Mouse (Mus musculus) urinary bladder, postnatal 36 days (tissue): ENCODE results near the gene Lrig1.

Source experiments
- DNase-seq, 2 experiments: peaks; one replicate each; pipeline ENCODE4 v3.0.0; 2022; ENCODE audit warnings: low spot score in 2 of 2, mixed read lengths in 1 of 2

Lrig1 gene

DNA sequence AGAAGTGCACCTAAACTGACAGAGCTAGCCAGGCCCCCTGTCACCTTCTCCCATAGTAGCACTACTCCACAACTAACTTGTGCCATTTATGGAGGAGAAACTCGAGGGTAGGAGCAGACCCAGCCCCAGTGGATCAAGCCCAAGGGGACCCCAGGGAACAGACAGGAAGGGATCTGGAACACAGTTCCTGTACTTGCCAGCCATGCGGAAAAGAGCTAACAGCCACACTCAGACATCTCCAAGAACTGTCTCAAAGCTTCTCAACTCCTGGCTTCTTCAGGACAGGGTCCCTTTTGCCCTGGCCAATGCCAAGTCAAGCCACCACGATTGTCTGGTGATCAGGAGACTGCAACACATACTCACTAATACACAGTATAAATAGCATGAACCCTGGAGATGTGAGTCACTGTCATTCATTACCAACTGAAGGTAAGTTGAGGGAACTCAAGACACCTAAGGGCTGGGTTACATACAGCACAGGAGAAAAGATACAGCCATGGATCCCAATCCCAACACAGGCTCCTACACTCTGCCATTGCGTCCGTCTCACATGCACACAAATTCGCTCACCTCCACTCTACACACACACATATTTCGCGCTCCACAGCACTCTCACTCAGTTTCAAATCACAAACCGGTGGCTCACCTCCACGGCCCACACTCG lies 1.3 kb downstream of the Lrig1 start:
- no peak for DNase-seq

DNA sequence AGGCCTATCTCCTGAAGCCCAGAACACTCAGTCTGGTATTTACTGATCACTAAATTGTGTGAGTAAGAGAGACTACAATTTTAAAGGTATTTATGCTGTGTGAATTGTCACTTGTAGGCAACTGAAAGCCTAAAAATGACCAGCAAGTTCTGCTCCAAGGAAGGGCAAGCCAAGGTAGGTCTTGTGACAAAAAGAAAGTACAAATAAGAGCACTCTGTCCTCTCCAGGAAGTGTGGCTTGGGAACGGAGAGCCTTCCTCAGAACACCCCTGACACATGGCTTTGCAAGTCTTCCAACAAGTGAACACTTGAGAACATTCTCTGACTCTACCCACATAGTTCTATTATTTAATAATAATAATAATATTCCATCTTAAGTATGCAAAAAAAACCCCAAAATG lies 2.5 kb downstream of the Lrig1 start:
- DNase-seq = no peak

DNA sequence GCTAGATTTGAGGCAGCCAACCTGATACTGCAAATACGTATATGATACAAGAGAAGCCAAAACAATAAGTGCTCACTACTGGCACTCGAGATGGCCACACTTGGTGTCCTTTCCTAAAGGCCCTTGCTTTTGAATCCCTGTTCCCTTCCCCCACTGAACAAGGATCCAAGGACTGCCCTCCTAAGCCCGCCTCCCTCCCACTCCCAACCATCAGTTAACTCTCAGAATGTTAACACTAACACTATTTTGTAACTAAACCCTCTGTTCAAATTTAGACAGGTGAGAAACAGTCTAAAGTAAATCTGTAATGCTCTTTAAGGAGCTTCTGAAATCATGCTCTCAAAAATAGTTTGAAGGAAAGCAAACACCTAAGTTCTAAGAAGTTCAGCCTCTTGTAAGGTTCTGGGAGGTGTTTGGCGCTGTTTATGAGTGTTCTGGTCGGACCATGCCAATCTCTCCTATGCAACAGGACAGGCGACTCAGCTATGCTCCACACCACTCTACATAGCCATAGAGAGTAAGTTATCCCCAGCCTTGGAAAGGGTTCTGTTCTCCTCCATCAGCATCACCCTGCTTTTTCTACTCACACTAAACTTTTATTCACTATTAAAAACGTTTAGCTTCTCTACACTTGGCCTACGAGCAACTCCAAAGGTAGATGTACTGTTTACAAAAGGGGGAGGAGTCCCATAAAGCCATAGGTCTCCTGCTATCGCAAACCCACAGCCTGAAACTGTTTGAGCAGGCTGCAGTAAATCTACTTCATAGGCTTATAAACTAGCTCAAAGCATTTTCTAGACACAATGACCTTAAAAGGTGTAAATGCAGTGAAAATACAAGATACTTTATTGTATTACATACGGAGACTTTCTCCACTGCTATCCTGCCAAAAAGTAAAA lies 3.5 kb downstream of the Lrig1 start:
- no peak for DNase-seq

DNA sequence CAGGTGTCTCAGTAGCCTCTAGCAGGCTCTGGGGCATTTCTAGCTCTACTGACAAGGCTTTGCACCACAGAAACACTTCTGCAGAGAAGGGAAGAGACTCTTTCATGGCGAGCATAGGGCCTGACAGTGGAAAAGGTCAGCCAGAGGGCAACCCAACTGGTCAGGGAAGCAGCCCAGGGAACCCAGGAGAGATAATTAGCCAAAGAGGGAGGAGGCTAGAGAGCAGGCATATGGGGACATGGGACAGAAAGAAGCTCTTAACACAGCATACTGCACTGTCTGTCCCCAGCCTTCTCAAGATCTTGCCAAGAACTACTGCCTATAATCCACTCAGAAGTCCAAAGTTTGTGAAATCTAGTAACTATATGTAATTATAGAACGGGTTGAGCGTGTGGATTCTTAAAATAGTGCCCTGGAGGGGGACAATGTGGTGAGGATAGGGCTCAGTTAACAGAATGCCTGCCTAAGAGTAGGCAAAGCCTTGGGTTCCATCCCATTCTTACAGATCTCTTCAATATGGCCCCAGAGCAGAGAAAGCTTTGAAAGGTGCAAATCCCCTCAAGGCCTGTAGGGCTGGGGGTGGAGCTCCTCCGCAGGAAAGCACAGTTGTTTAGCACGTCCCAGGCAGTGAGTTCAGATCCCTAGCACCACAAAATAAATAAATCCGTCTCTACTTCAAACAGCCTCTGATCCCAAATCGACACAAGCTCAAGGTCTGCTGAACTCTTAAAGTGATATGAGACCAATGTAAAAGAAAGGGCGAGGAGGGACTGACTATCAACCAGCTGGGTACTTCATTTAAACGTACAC lies 4.6 kb downstream of the Lrig1 start:
- no peak for DNase-seq

DNA sequence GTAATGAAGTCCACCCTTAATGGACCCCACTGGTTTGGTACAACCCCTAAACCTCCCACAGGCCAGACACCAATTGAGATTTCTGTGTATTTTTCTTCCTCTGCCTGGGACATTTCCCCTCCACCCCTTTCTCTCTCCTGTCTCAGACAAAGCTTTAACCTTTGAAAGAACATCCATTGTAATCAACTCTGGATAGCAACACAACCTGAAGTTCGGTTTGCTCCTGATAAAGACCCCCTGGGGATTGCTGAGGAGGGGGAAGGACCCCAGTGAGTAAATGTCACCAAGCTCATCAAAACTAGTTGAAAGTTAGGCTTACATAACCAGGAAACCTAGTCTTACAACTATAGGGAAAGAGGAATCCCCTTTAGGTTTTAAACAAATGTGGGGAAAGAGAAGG lies 5.5 kb downstream of the Lrig1 start:
- no peak for DNase-seq

DNA sequence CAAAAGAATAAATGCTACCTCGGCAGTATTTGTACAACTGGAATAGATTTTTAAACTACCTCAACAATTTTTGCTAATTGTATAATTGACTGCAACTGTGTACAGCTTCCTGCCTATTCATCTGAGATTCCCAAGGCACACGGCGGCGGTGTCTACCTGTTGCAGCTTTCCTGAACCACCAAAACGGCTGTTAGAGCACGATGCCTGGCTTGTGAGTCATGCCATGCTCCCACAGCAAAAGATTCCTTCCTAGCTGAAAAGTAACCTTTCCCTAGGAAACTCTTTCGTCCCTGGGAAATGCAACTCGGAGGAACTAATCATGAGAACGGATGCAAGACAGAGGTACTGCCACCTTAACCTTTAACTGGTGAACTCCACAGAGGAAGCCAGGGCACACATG lies 6.9 kb downstream of the Lrig1 start:
- no peak for DNase-seq

DNA sequence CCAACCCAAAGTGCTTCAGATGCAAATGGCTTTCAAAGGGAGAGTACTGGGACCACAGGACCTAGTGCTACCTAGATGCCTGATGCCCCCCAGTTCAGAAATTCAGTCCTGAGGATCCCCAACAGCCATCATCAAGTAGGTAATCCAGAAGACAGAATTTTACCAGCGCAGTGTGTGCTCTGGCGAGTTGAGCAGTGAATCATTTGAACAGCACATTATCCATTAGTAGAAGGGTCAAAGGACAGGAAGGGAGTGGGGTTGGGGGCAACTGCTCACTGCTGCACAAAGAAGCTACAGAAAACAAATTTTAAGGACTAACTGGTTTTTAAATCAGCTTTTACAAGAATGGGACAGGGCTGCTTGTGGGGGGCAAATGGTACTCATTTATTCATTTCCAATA lies 8.0 kb downstream of the Lrig1 start:
- no peak for DNase-seq

DNA sequence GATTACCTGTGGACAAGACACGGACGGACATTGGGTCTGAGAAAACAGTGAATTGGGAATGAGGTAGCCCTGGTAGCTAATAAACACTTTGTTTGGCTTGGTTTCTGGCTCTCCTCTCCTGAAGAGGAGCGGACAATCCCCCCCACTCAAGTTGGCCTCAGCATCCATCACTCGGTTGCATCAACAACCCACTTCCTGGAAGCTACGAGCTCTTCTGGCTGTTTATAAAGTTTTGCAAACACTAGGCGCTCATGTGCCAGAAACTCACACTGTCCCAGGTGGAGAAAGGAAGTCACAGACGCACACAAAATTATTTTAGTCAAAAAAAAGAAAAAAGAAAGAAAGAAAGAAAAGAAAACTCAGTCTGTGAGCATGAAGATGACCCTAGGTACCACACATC lies 9.7 kb downstream of the Lrig1 start:
- no peak for DNase-seq

DNA sequence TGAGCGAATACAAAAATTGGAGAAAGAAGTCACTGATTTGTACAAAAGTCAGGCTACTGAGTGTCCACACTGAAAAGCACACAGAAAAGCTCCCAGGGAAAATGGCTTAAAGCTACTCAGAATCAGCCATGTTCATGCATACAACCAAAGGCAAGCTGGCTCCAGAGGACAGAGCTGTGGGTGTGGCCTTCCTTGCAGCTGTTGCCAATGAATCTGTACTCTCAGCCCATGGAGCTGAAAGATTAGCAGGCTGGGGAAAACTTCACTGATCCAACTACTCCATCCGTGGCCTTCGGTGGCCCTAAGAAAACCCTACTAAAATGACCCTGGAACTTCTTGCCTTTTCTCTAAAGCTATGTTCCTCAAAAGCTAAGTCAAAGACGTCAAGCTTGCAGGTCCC lies 11.2 kb downstream of the Lrig1 start:
- peak in 1 of 2 experiments; percentile 24 for DNase-seq

DNA sequence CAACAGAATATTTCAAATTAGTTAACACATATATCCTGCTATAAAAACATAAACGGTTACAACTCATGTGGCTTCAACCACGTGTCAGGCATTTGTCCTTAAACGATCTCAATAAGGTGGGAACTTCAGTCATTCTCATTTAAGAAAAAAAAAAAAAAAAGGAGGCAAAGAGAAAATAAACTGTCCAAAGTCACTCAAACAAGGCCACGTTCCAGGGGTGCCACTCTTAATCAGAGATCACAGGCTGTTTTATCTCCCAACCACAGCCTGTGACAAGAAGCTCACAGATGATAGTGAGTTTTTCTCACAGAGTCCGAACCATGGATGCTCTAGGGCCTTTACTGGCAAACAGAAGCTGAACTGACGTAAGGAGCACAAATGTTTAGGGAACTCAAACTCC lies 13.9 kb downstream of the Lrig1 start:
- no peak for DNase-seq

DNA sequence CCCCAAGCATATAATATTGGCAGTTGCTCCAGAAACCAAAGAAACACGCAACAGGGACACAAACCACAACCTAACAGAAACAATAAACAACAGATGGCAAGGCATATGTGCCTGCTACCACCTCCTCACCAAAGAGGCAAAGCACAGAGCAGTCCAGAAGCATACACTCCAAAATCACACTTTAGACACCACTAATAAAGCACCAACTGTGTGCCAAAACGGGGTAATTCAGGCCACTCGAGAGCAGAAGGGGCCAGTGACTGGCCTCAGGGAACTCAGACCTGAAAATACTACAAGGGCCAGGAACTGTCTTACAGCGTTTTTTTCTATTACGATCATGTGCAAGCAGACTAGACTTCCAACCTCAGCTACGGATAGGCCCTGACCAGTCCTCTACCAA lies 14.3 kb downstream of the Lrig1 start:
- DNase-seq = no peak

DNA sequence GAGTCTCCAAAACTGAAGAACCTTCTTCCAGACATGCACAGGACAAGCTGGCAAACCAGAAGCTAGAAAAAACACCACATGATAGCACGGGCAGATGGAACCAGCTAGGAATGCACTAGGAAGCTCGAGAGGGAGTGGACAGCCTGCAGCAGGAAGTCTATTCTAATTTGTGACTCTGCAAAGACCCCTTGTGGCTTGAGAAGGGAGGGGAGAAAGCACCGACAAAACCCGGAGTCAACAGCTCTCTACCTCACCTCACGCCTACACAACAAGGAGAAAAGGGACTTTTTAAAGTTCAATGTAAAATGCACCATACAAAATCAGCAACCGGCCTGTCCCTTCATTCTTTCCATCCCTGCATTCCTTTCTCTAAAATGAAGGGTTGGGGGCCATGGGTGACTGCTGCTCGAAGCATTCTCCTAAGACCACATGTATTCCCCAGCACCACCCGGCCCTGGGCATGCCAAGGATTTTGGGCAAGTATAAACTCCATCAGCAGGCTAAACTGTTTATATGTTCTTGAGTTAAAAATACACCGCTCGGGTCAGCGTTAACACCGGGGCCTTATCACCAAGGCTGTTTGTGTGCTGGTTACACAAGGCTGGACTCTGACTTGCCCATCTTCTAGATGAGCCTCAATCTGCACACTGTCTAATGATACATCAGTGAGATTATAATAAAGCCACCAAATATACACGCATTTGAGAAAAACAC lies 15.0 kb downstream of the Lrig1 start:
- no peak for DNase-seq

DNA sequence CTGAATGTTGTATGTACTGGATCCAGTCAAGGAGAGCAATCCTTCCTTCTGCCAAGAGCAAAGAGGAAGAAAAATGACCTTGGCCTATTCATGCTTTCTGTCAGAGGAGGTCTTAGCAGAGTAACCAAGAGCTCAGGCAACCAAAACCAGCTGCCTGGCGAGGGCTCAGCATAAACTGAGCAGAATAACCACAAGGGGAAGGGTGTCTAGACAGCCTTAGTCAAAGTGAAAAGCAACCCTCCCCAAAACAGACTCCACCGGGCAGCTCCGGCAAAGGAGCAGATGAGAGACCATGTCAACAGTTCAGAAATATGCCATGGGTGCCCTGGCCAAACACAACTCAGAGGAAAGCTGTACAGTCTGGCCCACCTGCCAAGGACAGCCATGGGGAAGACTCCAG lies 16.3 kb downstream of the Lrig1 start:
- DNase-seq = no peak

DNA sequence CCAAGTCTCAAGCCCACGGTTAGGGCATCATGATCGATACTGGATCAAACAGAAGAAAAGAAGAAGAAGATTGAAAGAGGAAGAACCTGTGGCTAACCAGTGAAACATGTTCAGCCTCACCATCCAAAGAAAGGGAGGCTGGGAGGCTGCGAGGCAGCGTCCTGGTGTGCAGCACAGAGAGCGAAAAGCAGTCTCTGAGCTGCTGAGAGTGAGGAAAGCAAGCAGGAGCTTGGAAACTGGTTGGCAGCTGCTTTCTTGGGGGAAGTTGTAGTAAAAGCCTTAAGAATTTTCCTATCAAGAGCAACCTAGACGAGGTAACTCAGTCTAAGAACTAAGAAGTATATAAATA lies 17.7 kb downstream of the Lrig1 start:
- no peak for DNase-seq

DNA sequence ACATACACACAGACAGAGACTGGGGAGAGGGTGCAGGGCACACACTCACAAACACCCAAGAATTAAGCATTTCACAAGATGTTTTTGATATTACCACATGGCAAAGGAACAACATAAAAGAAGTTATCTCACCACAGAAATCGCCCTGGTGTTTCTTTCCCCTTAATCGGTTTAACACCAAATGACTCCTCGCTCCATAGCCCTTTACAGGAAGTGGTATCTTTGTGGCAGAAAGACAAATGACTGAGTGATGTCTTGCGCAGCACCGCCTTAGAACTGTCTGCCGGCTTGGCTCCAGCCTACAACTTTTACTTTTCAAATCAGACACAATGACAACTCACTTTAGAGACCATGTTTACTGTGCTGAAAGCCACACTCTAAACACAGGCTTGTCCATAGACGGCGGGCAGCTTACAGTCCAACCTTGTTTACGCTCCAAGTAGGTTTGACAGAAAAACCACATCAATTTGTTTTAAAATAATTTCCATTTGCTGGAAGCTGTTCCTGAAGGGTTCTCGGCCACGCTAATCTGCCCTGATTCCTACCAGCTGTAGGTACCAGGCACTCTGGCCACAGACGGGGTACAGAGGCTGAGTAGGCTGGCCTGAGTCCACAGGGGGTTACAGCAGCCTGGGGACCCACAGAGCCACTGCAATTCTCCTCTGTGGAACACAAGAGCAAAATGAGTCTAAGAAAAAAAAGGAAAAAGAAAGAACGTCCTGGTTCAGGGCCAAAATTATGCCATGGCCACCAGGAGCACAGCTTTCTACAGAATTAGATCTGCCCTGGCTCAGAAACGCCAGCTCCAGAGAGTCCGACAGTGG lies 18.3 kb downstream of the Lrig1 start:
- DNase-seq = no peak

DNA sequence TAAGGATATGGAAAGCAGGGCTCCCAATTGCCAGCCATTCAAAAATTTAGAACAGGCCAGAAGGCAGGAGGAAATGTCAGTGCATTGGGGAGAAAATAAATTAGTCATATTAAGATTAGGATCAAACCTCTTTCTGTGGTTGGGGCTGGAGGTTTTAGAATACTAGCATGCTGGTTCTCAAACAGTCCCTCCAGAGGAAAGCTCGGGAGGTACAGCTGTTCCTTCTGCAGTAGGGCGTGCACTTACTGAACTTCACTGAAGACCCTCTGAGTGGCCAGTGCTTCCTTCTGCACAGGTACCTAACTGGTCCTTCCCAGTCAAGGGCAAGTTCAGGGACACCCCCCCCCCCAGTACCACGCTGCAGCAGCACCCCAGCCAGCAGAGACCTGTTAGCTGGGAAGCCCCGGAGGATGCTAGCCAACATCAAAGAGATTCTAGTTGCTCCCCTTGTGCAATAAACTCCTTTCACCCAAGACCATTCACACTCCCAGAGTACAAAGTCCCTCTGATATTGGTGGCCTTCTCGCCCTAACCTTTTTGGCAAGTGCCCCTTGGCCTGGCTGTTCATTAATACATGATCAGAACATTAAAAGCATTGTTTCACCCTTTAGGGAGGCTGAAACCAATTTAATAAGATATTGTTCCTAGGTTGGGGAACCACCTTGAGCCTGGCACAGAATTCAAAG lies 19.1 kb downstream of the Lrig1 start:
- DNase-seq = no peak

DNA sequence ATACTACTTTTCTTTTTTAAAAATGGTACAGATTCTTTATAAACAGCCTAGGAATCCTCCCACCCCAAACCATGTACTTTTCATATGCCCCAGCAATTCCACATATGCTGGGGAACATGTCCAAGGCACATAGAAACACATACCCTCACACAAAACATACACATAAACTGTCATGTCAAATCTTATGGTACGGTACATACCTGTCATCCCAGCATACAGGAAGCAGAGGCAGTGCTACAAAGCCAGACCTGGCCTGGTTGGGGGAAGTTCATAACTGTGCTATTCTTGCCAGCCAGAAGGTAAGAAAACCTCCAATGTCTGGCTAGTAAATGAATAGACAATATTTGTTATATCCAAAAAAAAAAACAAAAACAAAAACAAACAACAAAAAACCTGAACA lies 20.7 kb downstream of the Lrig1 start:
- no peak for DNase-seq

DNA sequence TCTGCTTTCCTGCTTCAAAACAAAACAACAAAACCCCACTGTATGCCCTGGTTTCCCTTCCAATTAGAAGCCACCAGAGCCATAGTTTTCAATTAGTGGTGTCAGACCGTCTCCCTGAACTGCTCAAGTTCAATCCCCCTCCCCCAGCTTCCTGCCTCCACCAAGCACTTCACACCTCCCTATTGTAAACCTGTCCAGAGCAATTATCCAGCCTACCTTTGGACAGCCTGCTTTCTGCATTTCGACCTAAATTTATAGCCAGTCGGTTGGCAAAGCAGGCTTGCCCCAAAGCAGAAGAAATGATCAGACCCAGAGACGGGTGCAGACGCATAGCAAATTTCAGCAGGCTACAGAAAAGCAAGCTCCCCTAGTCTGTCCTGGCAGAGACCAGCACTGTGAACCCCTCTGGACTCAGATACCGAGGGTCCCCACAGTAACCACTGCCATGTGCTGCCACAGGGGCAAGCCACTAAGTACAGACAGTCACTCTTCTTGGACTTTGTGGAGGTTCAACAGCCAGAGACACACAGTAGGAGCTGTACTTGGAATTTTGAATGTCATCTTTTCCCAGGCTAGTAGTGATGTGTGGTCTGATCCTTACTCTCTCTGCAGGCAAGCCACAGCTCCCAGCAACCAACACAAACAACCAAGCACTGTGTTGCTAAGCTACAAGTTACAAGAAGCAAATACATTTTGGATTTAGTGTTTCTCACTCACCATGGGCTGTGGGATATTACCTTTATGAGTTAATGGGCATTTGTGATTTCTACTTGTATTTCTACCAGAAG lies 21.4 kb downstream of the Lrig1 start:
- DNase-seq = no peak

DNA sequence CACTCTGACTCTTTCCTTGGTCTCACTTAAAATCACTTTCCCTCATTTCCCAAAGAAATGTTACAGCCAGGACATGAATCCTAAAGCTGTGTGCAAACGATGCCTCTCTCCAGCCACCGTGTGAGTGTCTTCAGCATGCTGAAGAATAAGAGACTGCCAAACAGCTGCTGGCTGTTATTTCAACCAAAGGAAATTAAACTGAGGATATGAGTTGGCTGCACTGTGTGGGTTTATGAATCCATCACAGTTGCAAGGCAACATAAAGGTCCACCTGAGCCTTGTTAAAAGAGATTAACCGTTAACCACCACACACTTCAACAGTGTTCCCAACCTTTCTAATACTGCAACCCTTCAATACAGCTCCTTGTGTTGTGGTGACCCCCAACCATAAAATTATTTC lies 22.5 kb downstream of the Lrig1 start:
- no peak for DNase-seq

DNA sequence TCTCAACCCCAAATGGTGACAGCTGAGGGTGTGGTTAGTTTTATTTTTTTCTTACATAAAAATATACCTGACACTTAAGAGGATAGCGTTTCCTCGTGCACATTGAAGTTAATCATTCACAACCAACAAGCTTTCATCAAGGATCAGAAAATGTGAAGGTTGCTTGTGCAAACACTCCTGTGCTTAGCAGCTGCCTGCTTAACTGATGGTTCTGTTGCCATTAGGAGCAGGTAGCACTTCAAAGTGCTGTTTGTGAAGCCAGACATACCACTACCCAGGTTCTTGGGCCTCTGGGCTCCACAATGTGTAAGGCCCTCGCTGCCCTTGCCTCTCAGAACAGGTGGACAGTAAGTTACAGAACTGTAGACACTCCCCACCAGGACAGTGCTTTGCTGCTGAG lies 23.1 kb downstream of the Lrig1 start:
- DNase-seq = no peak
